Mouse (Mus musculus): ENCODE measurements around the gene Gm45713. TPM values are rescaled to one million over a fixed set of nuclear protein-coding genes. Genes with fewer than 3 reads are reported as not detected.

Gm45713 gene
- polyA plus RNA-seq, 1 experiment from 2014 or later: 0.41 TPM

- Histone ChIP-seq H3K27me3 (replicated peaks; ENCODE audit: control insufficient read depth, insufficient read depth, low read length) (no peaks in the 10 kb centered on the region), H3K9me3 (ENCODE audit: control insufficient read depth, low read length) (no peaks in the 10 kb centered on the region), H3K4me3 (ENCODE audit: low read depth, low read length) (no peak overlapping the region), H3K9ac (ENCODE audit: low read depth, low read length) (no peak overlapping the region), H3K4me2 (no peak overlapping the region), H3K27ac (ENCODE audit: low read depth, low read length) (no peak overlapping the region), H3K36me3 (ENCODE audit: control insufficient read depth, insufficient read depth, low read length) (no peaks in the 10 kb centered on the region), H3K4me1 (replicated peaks; ENCODE audit: control insufficient read depth, insufficient read depth, low read length) (peaks cover 6% of the 10 kb centered on the region)
- 46% methylated on average over 5 of the region's 5 CpGs for WGBS
- no peak for ATAC-seq (replicated peaks; ENCODE audit: low FRiP score)
- DNase-seq (ENCODE audit: low spot score): no peak
These were observed 28.9 kb downstream of the Gm45713 start for GRCm38 (mm10) chr7:45107052-45107645.

- no peak for DNase-seq (ENCODE audit: low spot score)
- no peak overlapping the region for H3K4me3 ChIP-seq (ENCODE audit: low read depth, low read length)
These were observed 29.6 kb downstream of the Gm45713 start for GRCm38 (mm10) chr7:45106441-45106840.

GRCm38 (mm10) chr7:45105491-45105890, 30.5 kb downstream of the Gm45713 start:
- Histone ChIP-seq H3K4me2 (no peak overlapping the region), H3K36me3 (ENCODE audit: control insufficient read depth, insufficient read depth, low read length) (no peaks in the 10 kb centered on the region), H3K4me3 (ENCODE audit: low read depth, low read length) (no peak overlapping the region), H3K27me3 (replicated peaks; ENCODE audit: control insufficient read depth, insufficient read depth, low read length) (no peaks in the 10 kb centered on the region), H3K27ac (ENCODE audit: low read depth, low read length) (no peak overlapping the region), H3K9ac (ENCODE audit: low read depth, low read length) (no peak overlapping the region), H3K9me3 (ENCODE audit: control insufficient read depth, low read length) (no peaks in the 10 kb centered on the region), H3K4me1 (replicated peaks; ENCODE audit: control insufficient read depth, insufficient read depth, low read length) (peaks cover 6% of the 10 kb centered on the region)
- no peak for DNase-seq (ENCODE audit: low spot score)
- ATAC-seq (replicated peaks; ENCODE audit: low FRiP score): no peak
- WGBS: 78% methylated on average over 8 of the region's 8 CpGs

More at GRCm38 (mm10) chr7:45106441-45106840, 29.6 kb downstream of the Gm45713 start:
- Histone ChIP-seq H3K4me2 (no peak overlapping the region), H3K27me3 (replicated peaks; ENCODE audit: control insufficient read depth, insufficient read depth, low read length) (no peaks in the 10 kb centered on the region), H3K9me3 (ENCODE audit: control insufficient read depth, low read length) (no peaks in the 10 kb centered on the region), H3K36me3 (ENCODE audit: control insufficient read depth, insufficient read depth, low read length) (no peaks in the 10 kb centered on the region), H3K4me1 (replicated peaks; ENCODE audit: control insufficient read depth, insufficient read depth, low read length) (peaks cover 6% of the 10 kb centered on the region), H3K27ac (ENCODE audit: low read depth, low read length) (no peak overlapping the region), H3K9ac (ENCODE audit: low read depth, low read length) (no peak overlapping the region)
- WGBS: 63% methylated on average over 6 of the region's 6 CpGs
- ATAC-seq (replicated peaks; ENCODE audit: low FRiP score): no peak

- Histone ChIP-seq H3K27me3 (replicated peaks; ENCODE audit: control insufficient read depth, insufficient read depth, low read length) (no peaks in the 10 kb centered on the region), H3K36me3 (ENCODE audit: control insufficient read depth, insufficient read depth, low read length) (no peaks in the 10 kb centered on the region), H3K9ac (ENCODE audit: low read depth, low read length) (no peak overlapping the region), H3K4me2 (no peak overlapping the region), H3K4me1 (replicated peaks; ENCODE audit: control insufficient read depth, insufficient read depth, low read length) (peaks cover 6% of the 10 kb centered on the region), H3K4me3 (ENCODE audit: low read depth, low read length) (no peak overlapping the region), H3K27ac (ENCODE audit: low read depth, low read length) (no peak overlapping the region), H3K9me3 (ENCODE audit: control insufficient read depth, low read length) (no peaks in the 10 kb centered on the region)
- no peak for DNase-seq (ENCODE audit: low spot score)
- WGBS: 71% methylated on average over 5 of the region's 5 CpGs
- no peak for ATAC-seq (replicated peaks; ENCODE audit: low FRiP score)
These were observed 31.1 kb downstream of the Gm45713 start for GRCm38 (mm10) chr7:45104941-45105340.

GRCm38 (mm10) chr7:45103652-45104180, 32.3 kb downstream of the Gm45713 start, which contains the start of gene Fcgrt:
Gene Fcgrt (minus strand): TSS chr7:45103851.
- peak within 1 kb of the TSS; percentile 57 for H3K4me2 ChIP-seq
- peak within 1 kb of the TSS; percentile 5 for H3K4me3 ChIP-seq (ENCODE audit: low read depth, low read length)
- ATAC-seq (replicated peaks; ENCODE audit: low FRiP score): peak; percentile 75

GRCm38 (mm10) chr7:45102940-45103585, 33.0 kb downstream of the Gm45713 start:
- H3K27me3 ChIP-seq (replicated peaks; ENCODE audit: control insufficient read depth, insufficient read depth, low read length): no peaks in the 10 kb centered on the region
- H3K4me2 ChIP-seq: peak overlapping the region; percentile 57
- peak overlapping the region; percentile 50; the same call in 1 of the 2 replicates for H3K27ac ChIP-seq (ENCODE audit: low read depth, low read length)
- no peaks in the 10 kb centered on the region for H3K9me3 ChIP-seq (ENCODE audit: control insufficient read depth, low read length)
- peaks cover 6% of the 10 kb centered on the region for H3K4me1 ChIP-seq (replicated peaks; ENCODE audit: control insufficient read depth, insufficient read depth, low read length)
- H3K9ac ChIP-seq (ENCODE audit: low read depth, low read length): 0 out of 2 replicates have a peak overlapping the region, but pooled peaks have one; percentile 35
- 62% methylated on average over 9 of the region's 9 CpGs for WGBS
- DNase-seq (ENCODE audit: low spot score): no peak
- H3K36me3 ChIP-seq (ENCODE audit: control insufficient read depth, insufficient read depth, low read length): no peaks in the 10 kb centered on the region
- ATAC-seq (replicated peaks; ENCODE audit: low FRiP score): no peak
- H3K4me3 ChIP-seq (ENCODE audit: low read depth, low read length): peak overlapping the region; percentile 5

More at GRCm38 (mm10) chr7:45103652-45104180, 32.3 kb downstream of the Gm45713 start, which contains the start of gene Fcgrt:
- Histone ChIP-seq H3K36me3 (ENCODE audit: control insufficient read depth, insufficient read depth, low read length) (no peaks in the 10 kb centered on the region), H3K27me3 (replicated peaks; ENCODE audit: control insufficient read depth, insufficient read depth, low read length) (no peaks in the 10 kb centered on the region), H3K27ac (ENCODE audit: low read depth, low read length) (peak within 1 kb of the TSS; percentile 50), H3K9ac (ENCODE audit: low read depth, low read length) (0 out of 2 replicates have a peak within 1 kb of the TSS, but pooled peaks have one; percentile 35), H3K9me3 (ENCODE audit: control insufficient read depth, low read length) (no peaks in the 10 kb centered on the region), H3K4me1 (replicated peaks; ENCODE audit: control insufficient read depth, insufficient read depth, low read length) (peaks cover 6% of the 10 kb centered on the region)
- DNase-seq (ENCODE audit: low spot score): no peak
- 47% methylated on average over 7 of the region's 7 CpGs for WGBS

GRCm38 (mm10) chr7:45102441-45102840, 33.6 kb downstream of the Gm45713 start:
- Histone ChIP-seq H3K27me3 (replicated peaks; ENCODE audit: control insufficient read depth, insufficient read depth, low read length) (no peaks in the 10 kb centered on the region), H3K36me3 (ENCODE audit: control insufficient read depth, insufficient read depth, low read length) (no peaks in the 10 kb centered on the region), H3K4me1 (replicated peaks; ENCODE audit: control insufficient read depth, insufficient read depth, low read length) (peaks cover 6% of the 10 kb centered on the region), H3K4me3 (ENCODE audit: low read depth, low read length) (0 out of 2 replicates have a peak overlapping the region, but pooled peaks have one; percentile 5), H3K4me2 (peak overlapping the region; percentile 57), H3K9me3 (ENCODE audit: control insufficient read depth, low read length) (no peaks in the 10 kb centered on the region), H3K9ac (ENCODE audit: low read depth, low read length) (peak overlapping the region; percentile 31), H3K27ac (ENCODE audit: low read depth, low read length) (no peak overlapping the region)
- WGBS: 63% methylated on average over 11 of the region's 11 CpGs
- ATAC-seq (replicated peaks; ENCODE audit: low FRiP score) (no peak), DNase-seq (ENCODE audit: low spot score) (no peak)

GRCm38 (mm10) chr7:45100046-45100445, 36.0 kb downstream of the Gm45713 start:
- no peak overlapping the region for H3K4me3 ChIP-seq (ENCODE audit: low read depth, low read length)
- H3K27me3 ChIP-seq (replicated peaks; ENCODE audit: control insufficient read depth, insufficient read depth, low read length): no peaks in the 10 kb centered on the region
- H3K27ac ChIP-seq (ENCODE audit: low read depth, low read length): no peak overlapping the region
- no peak overlapping the region for H3K9ac ChIP-seq (ENCODE audit: low read depth, low read length)
- no peaks in the 10 kb centered on the region for H3K36me3 ChIP-seq (ENCODE audit: control insufficient read depth, insufficient read depth, low read length)
- DNase-seq (ENCODE audit: low spot score): no peak
- no peaks in the 10 kb centered on the region for H3K9me3 ChIP-seq (ENCODE audit: control insufficient read depth, low read length)
- 85% methylated on average over 6 of the region's 6 CpGs for WGBS
- peaks cover 6% of the 10 kb centered on the region for H3K4me1 ChIP-seq (replicated peaks; ENCODE audit: control insufficient read depth, insufficient read depth, low read length)
- no peak for ATAC-seq (replicated peaks; ENCODE audit: low FRiP score)
- no peak overlapping the region for H3K4me2 ChIP-seq

Measured in liver, embryonic 11.5 days (tissue).